Mouse (Mus musculus) spleen, adult 18-20 months (tissue): ENCODE data around the gene Zfp74.

Experiments
- DNase-seq, 2 experiments: peaks; one replicate each; pipeline ENCODE4 v3.0.0; 2022; ENCODE audit warnings: mixed read lengths in 2 of 2

Gene Zfp74

GRCm38 (mm10) chr7:29943720-29944119 lies 10.2 kb downstream of the Zfp74 start:
- no peak for DNase-seq

- DNase-seq, result no peak
Observed at GRCm38 (mm10) chr7:29942740-29943139, 11.1 kb downstream of the Zfp74 start.

- DNase-seq, result no peak
Observed at GRCm38 (mm10) chr7:29941027-29941426, 12.9 kb downstream of the Zfp74 start.

- DNase-seq, result no peak
Observed at GRCm38 (mm10) chr7:29938856-29939255, 15.0 kb downstream of the Zfp74 start.

- DNase-seq, result no peak
Observed at GRCm38 (mm10) chr7:29922780-29923179, 31.1 kb downstream of the Zfp74 start.

GRCm38 (mm10) chr7:29921439-29922093 lies 32.3 kb downstream of the Zfp74 start:
- no peak for DNase-seq

GRCm38 (mm10) chr7:29918062-29918453 lies 35.8 kb downstream of the Zfp74 start:
- no peak for DNase-seq

- DNase-seq, result no peak
Observed at GRCm38 (mm10) chr7:29917371-29918061, 36.4 kb downstream of the Zfp74 start.

- DNase-seq, result no peak
Observed at GRCm38 (mm10) chr7:29912172-29912571, 41.7 kb downstream of the Zfp74 start.

GRCm38 (mm10) chr7:29910252-29910651 lies 43.6 kb downstream of the Zfp74 start:
- no peak for DNase-seq

GRCm38 (mm10) chr7:29908130-29908950 lies 45.5 kb downstream of the Zfp74 start, which contains the start of gene Zfp383:
Gene Zfp383, plus strand, starts transcription at chr7:29908223.
- peak; percentile 64 to 76 for DNase-seq

GRCm38 (mm10) chr7:29907206-29907605 lies 46.7 kb downstream of the Zfp74 start:
- DNase-seq, result no peak

GRCm38 (mm10) chr7:29906682-29907058 lies 47.2 kb downstream of the Zfp74 start:
- no peak for DNase-seq

- peak; percentile 32 to 34 for DNase-seq
Observed at GRCm38 (mm10) chr7:29905966-29906681, 47.8 kb downstream of the Zfp74 start, which contains the start of gene Zfp27. Gene Zfp27, minus strand, starts transcription at chr7:29906572.

GRCm38 (mm10) chr7:29904101-29904500 lies 49.8 kb downstream of the Zfp74 start:
- DNase-seq, result no peak

GRCm38 (mm10) chr7:29898351-29898750 lies 55.5 kb downstream of the Zfp74 start:
- no peak for DNase-seq

GRCm38 (mm10) chr7:29892756-29893155 lies 61.1 kb downstream of the Zfp74 start:
- no peak for DNase-seq

- no peak for DNase-seq
Observed at GRCm38 (mm10) chr7:29890501-29890900, 63.4 kb downstream of the Zfp74 start.

- DNase-seq, result no peak
Observed at GRCm38 (mm10) chr7:29880916-29881315, 73.0 kb downstream of the Zfp74 start.
